Mouse (Mus musculus) forebrain, embryonic 12.5 days (tissue): ENCODE measurements around the gene 6030408B16Rik. TPM values are rescaled to one million over a fixed set of nuclear protein-coding genes. Genes with fewer than 3 reads are reported as not detected.
"Not testable (repeated sequence)": the region's sequence is repeated elsewhere in the genome, so short reads cannot be mapped to it uniquely, and the experiment has no call there.

ENCODE experiments used
- ATAC-seq: fragments of 200-750 bp; cut with Nextera tagmentation; 2 replicates; pipeline ENCODE4 v1.8.0; 2017; ENCODE audit warnings: moderate TSS enrichment; ENCODE audit not compliant: low FRiP score
- H3K27ac ChIP-seq: fragments of 300-500 bp; sonication (generic); 2 replicates; pipeline ENCODE4 v1.5.1; 2016; ENCODE audit warnings: mild to moderate bottlenecking
- H3K27me3 ChIP-seq: fragments of 300-500 bp; sonication (generic); 2 replicates; pipeline ENCODE4 v1.6.1; 2016; ENCODE audit warnings: mild to moderate bottlenecking
- H3K36me3 ChIP-seq: fragments of 300-500 bp; sonication (generic); replicated peaks from 2 replicates; pipeline ENCODE4 v1.6.1; 2016; ENCODE audit warnings: mild to moderate bottlenecking
- H3K4me1 ChIP-seq: fragments of 300-500 bp; sonication (generic); 2 replicates; pipeline ENCODE4 v1.6.1; 2016
- H3K4me2 ChIP-seq: fragments of 300-500 bp; sonication (generic); 2 replicates; pipeline ENCODE4 v1.6.1; 2016; ENCODE audit warnings: mild to moderate bottlenecking, moderate library complexity
- H3K4me3 ChIP-seq: fragments of 300-500 bp; sonication (generic); replicated peaks from 2 replicates; pipeline ENCODE4 v1.5.1; 2016; ENCODE audit warnings: mild to moderate bottlenecking
- H3K9ac ChIP-seq: fragments of 300-500 bp; sonication (generic); 2 replicates; pipeline ENCODE4 v1.6.1; 2016; ENCODE audit warnings: mild to moderate bottlenecking
- H3K9me3 ChIP-seq: fragments of 300-500 bp; sonication (generic); 2 replicates; pipeline ENCODE4 v1.6.1; 2016
- WGBS: fragments of 180-500 bp; shearing (Covaris S2); methylation state at CpG from one replicate; pipeline ENCODE4 v1.1.7; 2016; 5-methylcytosine and 5-hydroxymethylcytosine counted together
- polyA plus RNA-seq: library from polyadenylated mRNA; unstranded; fragments of >200 nt; fragmentation: Nextera tagmentation; extraction: Ambion mirVana; gene quantifications from 2 replicates; pipeline ENCODE4 v1.2.1, GENCODE M21; 2016

The 6030408B16Rik gene
- polyA plus RNA-seq, 1 experiment from 2014 or later = 0.27 TPM

- no peaks in the 10 kb centered on the region for H3K36me3 ChIP-seq
- 77% methylated on average over 5 of the region's 5 CpGs for WGBS
- H3K9me3 ChIP-seq = no peaks in the 10 kb centered on the region
- H3K27me3 ChIP-seq = no peaks in the 10 kb centered on the region
- peaks cover 5% of the 10 kb centered on the region; the same call in 1 of the 2 replicates for H3K4me1 ChIP-seq
- no peak for ATAC-seq
- no peak overlapping the region for H3K27ac ChIP-seq
- H3K4me3 ChIP-seq = no peak overlapping the region
- no peak overlapping the region for H3K4me2 ChIP-seq
- no peak overlapping the region for H3K9ac ChIP-seq
These were observed 28.1 kb downstream of the 6030408B16Rik start for GRCm38 (mm10) chr15:101321126-101321525.

- Histone ChIP-seq H3K9ac (no peak overlapping the region), H3K36me3 (no peaks in the 10 kb centered on the region), H3K4me3 (no peak overlapping the region), H3K27me3 (no peaks in the 10 kb centered on the region), H3K4me2 (no peak overlapping the region), H3K27ac (no peak overlapping the region), H3K4me1 (0 out of 2 replicates have a peak, but pooled peaks cover 3% of the 10 kb centered on the region), H3K9me3 (no peaks in the 10 kb centered on the region)
- 87% methylated on average over 5 of the region's 5 CpGs for WGBS
- no peak for ATAC-seq
These were observed 29.1 kb downstream of the 6030408B16Rik start for GRCm38 (mm10) chr15:101322106-101322505.

- H3K9me3 ChIP-seq = no peaks in the 10 kb centered on the region
- ATAC-seq = no peak
- H3K27me3 ChIP-seq = no peaks in the 10 kb centered on the region
- H3K4me2 ChIP-seq = no peak overlapping the region
- H3K4me1 ChIP-seq = peaks cover 5% of the 10 kb centered on the region; the same call in 1 of the 2 replicates
- H3K4me3 ChIP-seq = no peak overlapping the region
- H3K9ac ChIP-seq = no peak overlapping the region
- no peaks in the 10 kb centered on the region for H3K36me3 ChIP-seq
- WGBS = 86% methylated on average over 7 of the region's 7 CpGs
- H3K27ac ChIP-seq = no peak overlapping the region
These were observed 29.6 kb downstream of the 6030408B16Rik start for GRCm38 (mm10) chr15:101322640-101323039.

- Histone ChIP-seq H3K9ac (no peak overlapping the region), H3K36me3 (no peaks in the 10 kb centered on the region), H3K4me1 (peaks cover 5% of the 10 kb centered on the region; the same call in 1 of the 2 replicates), H3K27ac (no peak overlapping the region), H3K4me2 (no peak overlapping the region), H3K9me3 (no peaks in the 10 kb centered on the region), H3K27me3 (no peaks in the 10 kb centered on the region), H3K4me3 (no peak overlapping the region)
- 93% methylated on average over 5 of the region's 5 CpGs for WGBS
- ATAC-seq = no peak
These were observed 30.5 kb downstream of the 6030408B16Rik start for GRCm38 (mm10) chr15:101323511-101323910.

GRCm38 (mm10) chr15:101324409-101324808 is 31.4 kb downstream of the 6030408B16Rik start:
- H3K36me3 ChIP-seq, H3K4me3 ChIP-seq, ATAC-seq, H3K9ac ChIP-seq, H3K4me2 ChIP-seq, H3K9me3 ChIP-seq, H3K4me1 ChIP-seq, H3K27me3 ChIP-seq, H3K27ac ChIP-seq: not testable (repeated sequence)

GRCm38 (mm10) chr15:101325991-101326534 is 33.1 kb downstream of the 6030408B16Rik start:
- peaks cover 7% of the 10 kb centered on the region for H3K4me1 ChIP-seq
- H3K27me3 ChIP-seq = no peaks in the 10 kb centered on the region
- no peak overlapping the region for H3K9ac ChIP-seq
- H3K27ac ChIP-seq = no peak overlapping the region
- H3K9me3 ChIP-seq = no peaks in the 10 kb centered on the region
- 47% methylated on average over 10 of the region's 10 CpGs for WGBS
- H3K4me2 ChIP-seq = no peak overlapping the region
- no peak overlapping the region for H3K4me3 ChIP-seq
- no peaks in the 10 kb centered on the region for H3K36me3 ChIP-seq
- no peak for ATAC-seq

GRCm38 (mm10) chr15:101327282-101327681 is 34.3 kb downstream of the 6030408B16Rik start:
- no peaks in the 10 kb centered on the region for H3K9me3 ChIP-seq
- no peaks in the 10 kb centered on the region for H3K36me3 ChIP-seq
- H3K4me2 ChIP-seq = no peak overlapping the region
- ATAC-seq = no peak; the same call in 1 of the 2 replicates
- no peak overlapping the region for H3K27ac ChIP-seq
- peaks cover 7% of the 10 kb centered on the region for H3K4me1 ChIP-seq
- H3K9ac ChIP-seq = no peak overlapping the region
- H3K27me3 ChIP-seq = no peaks in the 10 kb centered on the region
- WGBS = 6% methylated on average over 6 of the region's 6 CpGs
- no peak overlapping the region for H3K4me3 ChIP-seq

GRCm38 (mm10) chr15:101328876-101329563 is 36.0 kb downstream of the 6030408B16Rik start:
- Histone ChIP-seq H3K9ac (no peak overlapping the region), H3K27ac (no peak overlapping the region)

GRCm38 (mm10) chr15:101329564-101329892 is 36.5 kb downstream of the 6030408B16Rik start:
- Histone ChIP-seq H3K4me2 (no peak overlapping the region), H3K4me1 (peaks cover 7% of the 10 kb centered on the region), H3K27ac (no peak overlapping the region), H3K9me3 (no peaks in the 10 kb centered on the region), H3K36me3 (no peaks in the 10 kb centered on the region), H3K27me3 (0 out of 2 replicates have a peak, but pooled peaks cover 3% of the 10 kb centered on the region), H3K9ac (no peak overlapping the region), H3K4me3 (no peak overlapping the region)
- no peak for ATAC-seq
- 66% methylated on average over 3 of the region's 3 CpGs for WGBS

More at GRCm38 (mm10) chr15:101328876-101329563, 36.0 kb downstream of the 6030408B16Rik start:
- H3K9me3 ChIP-seq = no peaks in the 10 kb centered on the region
- ATAC-seq = no peak
- H3K4me3 ChIP-seq = no peak overlapping the region
- peaks cover 7% of the 10 kb centered on the region for H3K4me1 ChIP-seq
- no peak overlapping the region for H3K4me2 ChIP-seq
- H3K27me3 ChIP-seq = 0 out of 2 replicates have a peak, but pooled peaks cover 3% of the 10 kb centered on the region
- H3K36me3 ChIP-seq = no peaks in the 10 kb centered on the region
- 46% methylated on average over 3 of the region's 3 CpGs for WGBS

- Histone ChIP-seq H3K4me3 (no peak overlapping the region), H3K9me3 (no peaks in the 10 kb centered on the region), H3K27ac (no peak overlapping the region), H3K36me3 (no peaks in the 10 kb centered on the region), H3K4me1 (peaks cover 7% of the 10 kb centered on the region), H3K4me2 (no peak overlapping the region), H3K9ac (no peak overlapping the region), H3K27me3 (0 out of 2 replicates have a peak, but pooled peaks cover 4% of the 10 kb centered on the region)
- ATAC-seq = no peak
- WGBS = 86% methylated on average over 4 of the region's 4 CpGs
These were observed 38.1 kb downstream of the 6030408B16Rik start for GRCm38 (mm10) chr15:101331090-101331489.

GRCm38 (mm10) chr15:101332370-101332769 is 39.4 kb downstream of the 6030408B16Rik start:
- H3K4me3 ChIP-seq = no peak overlapping the region
- no peaks in the 10 kb centered on the region for H3K36me3 ChIP-seq
- H3K27ac ChIP-seq = no peak overlapping the region
- no peak overlapping the region for H3K4me2 ChIP-seq
- peaks cover 5% of the 10 kb centered on the region for H3K4me1 ChIP-seq
- ATAC-seq = no peak
- no peak overlapping the region for H3K9ac ChIP-seq
- peaks cover 16% of the 10 kb centered on the region for H3K27me3 ChIP-seq
- whole genome bisulfite sequencing = 77% methylated on average over 4 of the region's 4 CpGs
- H3K9me3 ChIP-seq = no peaks in the 10 kb centered on the region

- H3K4me3 ChIP-seq = no peak overlapping the region
- H3K27me3 ChIP-seq = peaks cover 24% of the 10 kb centered on the region
- 71% methylated on average over 1 of the region's 1 CpGs for WGBS
- H3K4me1 ChIP-seq = peaks cover 5% of the 10 kb centered on the region; the same call in 1 of the 2 replicates
- H3K9me3 ChIP-seq = no peaks in the 10 kb centered on the region
- H3K4me2 ChIP-seq = no peak overlapping the region
- H3K27ac ChIP-seq = no peak overlapping the region
- no peaks in the 10 kb centered on the region for H3K36me3 ChIP-seq
- H3K9ac ChIP-seq = no peak overlapping the region
- ATAC-seq = no peak
These were observed 40.2 kb downstream of the 6030408B16Rik start for GRCm38 (mm10) chr15:101333165-101333564.

- Histone ChIP-seq H3K4me1 (peaks cover 5% of the 10 kb centered on the region; the same call in 1 of the 2 replicates), H3K4me2 (no peak overlapping the region), H3K4me3 (no peak overlapping the region), H3K27ac (no peak overlapping the region), H3K36me3 (no peaks in the 10 kb centered on the region), H3K9me3 (no peaks in the 10 kb centered on the region), H3K9ac (no peak overlapping the region), H3K27me3 (peaks cover 27% of the 10 kb centered on the region)
- ATAC-seq = no peak
- 59% methylated on average over 4 of the region's 4 CpGs for WGBS
These were observed 40.6 kb downstream of the 6030408B16Rik start for GRCm38 (mm10) chr15:101333648-101334047.
